18 mouse cellular contexts compared by ENCODE assay signal in genomic region chr3:27165481-27166065, GRCm38 (mm10).
"Had no signal": no experiment of that assay in that cellular context is flagged by ENCODE, and none has a peak within 500 bp of the region (broad histone marks: within the 10 kb centered on the region; RNA-seq: fewer than 3 reads in every experiment).

No protein-coding gene starts in this region.

- ATAC-seq: midbrain, embryonic 13.5 days; midbrain, embryonic 15.5 days had no signal

- H3K4me2 ChIP-seq: lung, embryonic 14.5 days; midbrain, embryonic 13.5 days; midbrain, embryonic 15.5 days; neural tube, embryonic 13.5 days; neural tube, embryonic 15.5 days had no signal

- H3K9me3 ChIP-seq: midbrain, embryonic 10.5 days; midbrain, embryonic 13.5 days; midbrain, embryonic 15.5 days; neural tube, embryonic 13.5 days; neural tube, embryonic 15.5 days had no signal

- H3K4me3 ChIP-seq: midbrain, embryonic 10.5 days; midbrain, embryonic 13.5 days; midbrain, embryonic 15.5 days; myocyte; neural tube, embryonic 13.5 days; neural tube, embryonic 15.5 days had no signal

- H3K9ac ChIP-seq: lung, embryonic 14.5 days; midbrain, embryonic 13.5 days; midbrain, embryonic 15.5 days; neural tube, embryonic 13.5 days; neural tube, embryonic 15.5 days had no signal

- H3K36me3 ChIP-seq: midbrain, embryonic 10.5 days; midbrain, embryonic 13.5 days; midbrain, embryonic 15.5 days; neural tube, embryonic 13.5 days; neural tube, embryonic 15.5 days had no signal

- DNase-seq: lung, adult 18-20 months; lung, embryonic 14.5 days; lung, postnatal 10 days; lung, postnatal 4 days; retina, postnatal 1 day; right cerebral cortex, adult 18-20 months; right cerebral cortex, postnatal 25 days; right cerebral cortex, postnatal 4 days; spleen, adult 18-20 months; thymus, adult 18-20 months; thymus, postnatal 14 days; thymus, postnatal 36 days had no signal

- H3K4me1 ChIP-seq: midbrain, embryonic 10.5 days; midbrain, embryonic 13.5 days; midbrain, embryonic 15.5 days; neural tube, embryonic 13.5 days; neural tube, embryonic 15.5 days had no signal

- H3K27ac ChIP-seq: midbrain, embryonic 10.5 days; midbrain, embryonic 13.5 days; midbrain, embryonic 15.5 days; neural tube, embryonic 13.5 days; neural tube, embryonic 15.5 days had no signal

- H3K27me3 ChIP-seq: midbrain, embryonic 13.5 days; midbrain, embryonic 15.5 days; neural tube, embryonic 13.5 days; neural tube, embryonic 15.5 days had no signal
